Mouse (Mus musculus) layer of hippocampus, postnatal 14 days (tissue): ENCODE data around the gene Tnrc18. TPM values are rescaled to one million over a fixed set of nuclear protein-coding genes. Genes with fewer than 3 reads are reported as not detected.
"Not testable (repeated sequence)": the region's sequence is repeated elsewhere in the genome, so short reads cannot be mapped to it uniquely, and the experiment has no call there.

Experiments
- DNase-seq, 2 experiments: peaks; one replicate each; pipeline ENCODE4 v3.0.0; 2021 to 2022; ENCODE audit warnings: low spot score in 2 of 2, mixed read lengths in 1 of 2
- long read RNA-seq, 2 experiments: library from polyadenylated mRNA; stranded (forward); transcript quantifications; one replicate each; pipeline ENCODE4 v2.0.0; 2021
- total RNA-seq, 2 experiments: library from RNA; stranded (reverse); gene quantifications; 2 replicates each; pipeline ENCODE4 v1.2.3; 2021

Tnrc18 gene
- total RNA-seq, result 100 to 1,000 TPM; 172 to 184 TPM
- long read RNA-seq, experiment 1, partial matches to known transcripts, result 2 of 10 reads
- long read RNA-seq, experiment 1, other reads (novel, unspliced or antisense), result 8 of 10 reads
- long read RNA-seq, experiment 2, partial matches to known transcripts, result 7 of 10 reads
- long read RNA-seq, experiment 2, other reads (novel, unspliced or antisense), result 3 of 10 reads

DNA sequence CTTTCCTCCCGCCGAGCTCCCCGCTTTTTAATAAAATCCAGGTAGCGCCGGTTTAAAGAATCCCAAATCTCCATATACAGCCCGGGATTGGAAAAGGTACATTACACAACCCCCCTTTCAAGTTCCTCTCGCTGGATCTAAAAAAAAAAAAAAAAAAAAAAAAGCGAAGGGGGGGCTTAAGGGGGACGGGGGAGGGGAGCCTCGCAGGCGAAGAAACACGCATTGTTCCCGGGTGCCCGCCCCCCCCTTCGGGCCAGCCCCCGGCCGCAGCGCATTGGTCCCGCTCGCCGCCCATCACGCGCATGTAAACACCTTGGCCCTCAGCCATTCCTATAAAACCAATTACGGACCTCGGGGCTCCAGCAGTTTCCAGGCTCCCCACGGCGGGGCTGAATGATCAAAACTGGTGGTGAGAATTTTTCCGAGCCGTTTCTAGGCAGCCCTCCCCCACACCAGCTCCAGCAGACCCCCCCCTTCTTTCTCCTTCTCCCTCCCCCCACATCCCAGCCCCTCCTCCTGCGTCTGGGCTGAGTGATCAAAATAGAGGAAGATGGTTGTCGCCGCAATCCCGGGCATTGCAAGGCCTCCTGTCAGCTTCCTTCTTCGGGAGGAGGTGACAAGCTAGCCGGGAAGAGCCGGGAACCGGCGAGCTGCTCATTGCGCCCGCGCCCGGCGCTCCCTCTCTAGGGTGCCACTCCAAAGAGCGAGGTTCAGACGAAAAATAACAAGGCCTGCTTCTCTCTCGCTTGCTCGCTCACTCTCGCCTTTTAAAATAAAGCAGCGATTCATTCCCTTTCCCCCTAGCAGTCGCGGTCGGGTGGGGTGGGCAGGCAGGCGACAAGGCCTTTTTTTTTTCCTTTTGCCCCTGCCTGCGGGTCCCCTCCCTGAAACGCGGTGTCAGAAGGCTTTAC lies at the start of gene Tnrc18:
Gene Tnrc18 (minus strand): TSS at position 139 of the 911 bp plus-strand sequence.
- peak; percentile 100 for DNase-seq

DNA sequence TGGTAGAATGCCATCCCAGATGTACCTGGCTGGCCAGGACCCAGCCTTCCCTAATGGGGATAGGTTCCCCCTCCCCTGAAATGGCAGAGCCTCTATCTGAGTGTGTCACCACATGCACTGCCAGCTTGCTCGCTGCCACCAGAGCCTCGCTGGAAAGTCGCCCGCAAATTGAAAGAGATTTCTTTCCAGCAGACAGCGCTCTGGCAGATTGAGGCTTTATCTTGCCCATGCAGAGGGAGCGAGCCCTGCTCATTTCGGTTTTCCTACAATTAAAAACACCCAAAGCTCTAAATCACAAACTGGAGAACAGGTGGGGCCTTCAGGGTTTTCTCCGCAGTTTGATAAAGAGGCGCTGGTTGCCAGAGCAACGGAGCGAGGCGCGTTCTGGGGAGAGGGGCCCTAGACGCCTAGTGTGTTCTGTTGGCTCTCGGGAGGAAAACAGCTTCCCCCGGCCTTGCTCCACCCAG lies 40.3 kb upstream of the Tnrc18 start:
- DNase-seq, result peak; percentile 86 to 94

DNA sequence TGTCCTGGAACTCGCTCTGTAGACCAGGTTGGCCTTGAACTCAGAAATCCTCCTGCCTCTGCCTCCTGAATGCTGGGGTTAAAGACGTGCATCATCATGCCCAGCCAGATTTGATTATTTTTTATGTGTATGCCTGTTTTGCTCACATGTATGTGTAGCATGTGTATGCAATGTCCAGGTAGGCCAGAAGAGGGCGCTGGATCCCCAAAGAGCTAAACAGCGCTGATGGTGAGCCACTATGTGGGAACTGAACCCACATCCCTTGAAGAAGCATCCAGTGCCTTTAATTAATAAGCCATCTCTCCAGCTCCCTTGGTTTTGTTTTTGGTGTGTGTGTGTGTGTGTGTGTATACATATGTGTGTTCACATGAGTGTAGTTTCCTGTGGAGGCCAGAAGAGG lies 38.9 kb upstream of the Tnrc18 start:
- DNase-seq, result no peak

DNA sequence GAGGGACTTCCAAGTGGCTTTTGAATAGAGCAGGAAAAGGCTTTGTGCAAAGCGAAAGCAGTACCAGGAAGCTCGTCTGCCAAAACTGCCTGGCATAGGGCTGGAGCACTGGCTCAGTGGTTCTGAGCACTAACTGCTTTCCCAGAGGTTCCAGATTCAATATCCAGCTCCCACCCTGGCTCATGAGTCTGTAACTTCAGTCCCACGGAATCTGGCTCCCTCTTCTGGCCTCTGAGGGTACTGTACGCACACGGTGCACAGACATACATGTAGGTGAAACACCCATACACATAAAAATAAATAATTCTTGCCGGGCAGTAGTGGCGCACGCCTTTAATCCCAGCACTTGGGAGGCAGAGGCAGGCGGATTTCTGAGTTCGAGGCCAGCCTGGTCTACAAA lies 37.4 kb upstream of the Tnrc18 start:
- DNase-seq, result peak; percentile 76 to 87

DNA sequence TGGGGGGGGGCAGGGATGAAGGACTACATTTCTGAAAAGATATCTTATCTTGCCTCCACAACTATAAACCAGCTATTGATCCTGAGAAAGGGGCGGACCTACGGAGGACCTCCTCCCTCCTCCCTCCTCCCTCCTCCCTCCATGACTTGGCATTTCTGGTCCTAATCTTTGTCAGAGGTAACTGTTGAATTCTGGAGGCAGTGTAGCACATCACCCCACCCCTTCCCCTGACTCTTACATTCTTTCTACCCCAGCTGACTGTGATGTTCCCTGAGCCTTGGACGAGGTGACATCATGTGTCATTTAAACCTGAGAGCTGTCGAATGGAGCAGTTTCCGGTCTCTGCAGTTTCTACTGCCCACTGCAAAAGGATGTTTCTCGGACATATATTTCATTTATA lies 36.1 kb upstream of the Tnrc18 start:
- no peak for DNase-seq

DNA sequence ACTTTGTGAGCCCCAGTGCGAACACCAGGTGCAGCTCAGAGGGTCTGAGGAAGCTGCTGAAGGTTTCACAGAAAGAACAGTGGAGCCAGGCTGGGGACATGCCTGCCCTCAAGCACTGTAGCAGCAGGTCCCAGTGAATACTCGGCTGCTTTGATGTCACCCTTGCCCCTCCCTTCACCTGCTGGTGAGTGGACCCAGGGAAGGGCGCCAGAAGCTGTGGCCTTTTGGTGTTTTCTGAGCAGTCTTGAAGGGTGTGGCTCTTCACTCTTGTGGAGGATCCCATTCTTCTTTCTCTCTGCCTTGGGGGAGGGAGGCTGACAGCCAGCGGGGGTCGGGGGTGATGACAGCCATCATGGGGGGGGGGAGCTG lies 34.2 kb upstream of the Tnrc18 start:
- no peak for DNase-seq

DNA sequence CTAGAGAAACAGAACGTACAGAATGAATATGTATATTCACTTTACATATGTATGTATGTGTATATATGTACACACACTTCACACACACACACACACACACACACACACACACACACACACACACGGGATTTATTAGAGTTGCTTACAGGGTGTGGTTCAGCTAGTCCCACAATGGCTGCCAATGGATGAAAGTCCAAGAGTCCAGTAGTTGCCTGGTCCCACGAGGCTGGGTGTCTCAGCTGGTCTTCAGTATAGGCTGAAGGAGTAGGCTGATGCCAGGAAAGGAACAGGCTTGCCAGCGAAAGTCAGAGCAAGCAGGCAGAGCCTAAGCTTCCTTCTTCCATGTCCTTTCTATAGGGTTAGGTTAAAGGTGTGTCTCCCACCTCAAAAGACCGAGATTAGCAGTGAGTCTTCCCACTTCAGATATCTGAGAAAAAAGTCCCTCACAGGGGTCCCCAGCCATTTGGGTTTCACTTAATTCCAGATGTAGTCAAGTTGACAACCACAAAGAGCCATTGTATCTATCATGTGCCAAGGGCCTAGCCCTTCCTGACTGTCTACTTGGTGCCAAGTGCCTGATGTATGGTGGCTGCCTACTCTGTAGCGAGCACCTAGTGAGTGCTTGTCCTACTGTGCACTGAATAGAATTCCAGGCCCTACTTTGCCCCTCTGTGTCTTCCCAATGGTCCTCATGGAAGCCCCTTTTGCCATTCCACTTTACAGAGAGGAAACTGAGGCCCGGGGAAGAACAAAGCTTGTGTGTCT lies 33.6 kb upstream of the Tnrc18 start:
- no peak for DNase-seq

DNA sequence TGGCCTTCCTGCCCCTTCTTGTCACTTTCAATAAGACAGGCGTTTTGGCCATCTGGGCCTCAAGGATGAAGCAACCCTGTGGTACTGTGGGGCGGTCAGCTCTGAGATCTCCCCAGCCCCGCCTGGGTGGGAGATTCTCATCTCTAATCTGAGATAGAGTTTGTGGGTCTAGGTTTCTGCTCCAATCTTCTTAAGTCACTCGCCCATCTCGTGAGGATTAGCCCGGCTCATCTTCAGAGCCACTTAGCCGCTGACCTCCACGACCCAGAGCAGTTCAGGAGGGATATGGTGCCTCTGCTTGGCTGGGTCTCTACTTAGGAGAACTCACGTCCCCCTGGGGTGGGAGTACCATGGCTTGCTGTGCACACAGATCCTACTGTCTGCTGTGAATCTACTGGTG lies 33.0 kb upstream of the Tnrc18 start:
- DNase-seq, result no peak

DNA sequence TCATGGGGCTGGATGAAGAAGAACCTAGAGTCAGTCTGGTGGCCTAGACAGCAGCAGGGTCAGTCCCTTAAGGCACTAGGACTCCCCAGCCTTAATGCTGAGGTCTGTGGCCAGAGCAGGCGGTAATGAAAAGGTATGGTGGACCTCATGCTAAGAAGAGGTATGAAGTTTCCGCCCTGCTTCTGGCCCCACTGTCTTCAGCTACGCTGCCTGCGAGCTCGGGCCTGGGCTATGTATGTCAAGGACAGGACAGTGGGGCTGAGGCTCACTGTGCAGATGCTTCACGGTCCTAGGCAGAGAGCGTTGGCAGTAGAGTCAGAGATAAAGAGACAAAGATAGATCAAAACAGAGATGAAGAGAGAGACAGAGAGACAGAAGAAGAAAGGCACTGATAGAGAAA lies 31.4 kb upstream of the Tnrc18 start:
- no peak for DNase-seq

DNA sequence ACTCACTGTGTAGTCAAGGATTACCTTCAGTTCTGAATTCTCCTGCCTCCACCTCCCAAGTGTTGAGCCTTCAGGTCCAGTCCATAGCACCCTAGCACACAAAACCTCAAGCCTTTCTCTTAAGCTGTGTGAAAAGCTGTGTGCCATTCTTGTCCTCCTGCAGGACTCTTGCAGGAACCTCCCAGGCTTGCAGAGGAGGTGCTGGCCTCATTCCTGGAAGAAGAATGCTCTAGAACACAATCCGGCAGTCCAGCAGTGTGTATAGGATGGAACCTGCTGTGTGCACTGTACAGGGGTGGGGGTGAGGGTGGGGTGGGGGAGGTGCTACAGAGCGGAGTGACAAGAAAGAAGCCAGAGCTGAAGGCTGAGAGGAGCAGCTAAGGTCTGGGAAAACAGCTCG lies 30.7 kb upstream of the Tnrc18 start:
- DNase-seq, result no peak

DNA sequence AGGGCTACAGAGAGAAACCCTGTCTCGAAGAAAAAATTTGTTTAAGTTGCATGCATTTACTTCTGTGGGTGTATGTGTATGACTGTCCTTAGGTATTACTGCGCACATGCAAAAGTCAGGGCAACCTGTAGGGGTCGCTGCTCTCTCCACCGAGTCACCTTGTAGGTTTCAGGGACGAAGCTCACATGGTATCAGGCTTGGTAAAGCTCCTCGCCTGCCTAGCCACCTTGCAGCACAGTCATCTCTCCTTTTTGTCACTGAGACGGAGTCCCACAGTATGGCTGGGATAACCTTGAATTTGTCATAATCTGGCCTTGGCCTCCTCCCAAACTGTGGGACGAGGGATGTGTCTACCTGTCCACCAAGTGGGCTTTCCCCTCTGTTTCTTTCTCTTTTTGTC lies 27.0 kb upstream of the Tnrc18 start:
- no peak for DNase-seq

DNA sequence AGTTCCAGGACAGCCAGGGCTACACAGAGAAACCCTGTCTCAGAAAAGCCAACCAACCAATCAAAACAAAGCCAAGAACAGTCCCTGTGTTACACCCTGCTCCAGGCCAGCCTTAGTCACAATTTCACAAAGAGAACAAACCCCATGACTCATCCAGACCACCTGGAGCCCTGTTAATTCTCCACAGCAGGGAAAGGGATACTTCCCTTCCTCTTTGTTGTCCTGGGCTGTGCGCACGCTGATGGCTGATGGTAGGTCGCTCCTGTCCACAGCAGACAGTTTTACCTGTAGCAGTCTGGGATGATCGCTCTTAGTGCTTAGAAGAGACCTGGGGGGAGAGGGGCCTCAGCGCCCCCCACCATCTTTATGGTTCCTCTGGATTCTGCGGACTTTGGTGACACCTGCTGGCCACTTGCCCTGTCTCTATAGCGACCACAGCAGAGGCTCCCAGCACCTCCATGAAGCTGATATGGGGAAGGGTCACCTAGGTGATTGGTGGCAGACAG lies 24.7 kb upstream of the Tnrc18 start:
- DNase-seq, result no peak

DNA sequence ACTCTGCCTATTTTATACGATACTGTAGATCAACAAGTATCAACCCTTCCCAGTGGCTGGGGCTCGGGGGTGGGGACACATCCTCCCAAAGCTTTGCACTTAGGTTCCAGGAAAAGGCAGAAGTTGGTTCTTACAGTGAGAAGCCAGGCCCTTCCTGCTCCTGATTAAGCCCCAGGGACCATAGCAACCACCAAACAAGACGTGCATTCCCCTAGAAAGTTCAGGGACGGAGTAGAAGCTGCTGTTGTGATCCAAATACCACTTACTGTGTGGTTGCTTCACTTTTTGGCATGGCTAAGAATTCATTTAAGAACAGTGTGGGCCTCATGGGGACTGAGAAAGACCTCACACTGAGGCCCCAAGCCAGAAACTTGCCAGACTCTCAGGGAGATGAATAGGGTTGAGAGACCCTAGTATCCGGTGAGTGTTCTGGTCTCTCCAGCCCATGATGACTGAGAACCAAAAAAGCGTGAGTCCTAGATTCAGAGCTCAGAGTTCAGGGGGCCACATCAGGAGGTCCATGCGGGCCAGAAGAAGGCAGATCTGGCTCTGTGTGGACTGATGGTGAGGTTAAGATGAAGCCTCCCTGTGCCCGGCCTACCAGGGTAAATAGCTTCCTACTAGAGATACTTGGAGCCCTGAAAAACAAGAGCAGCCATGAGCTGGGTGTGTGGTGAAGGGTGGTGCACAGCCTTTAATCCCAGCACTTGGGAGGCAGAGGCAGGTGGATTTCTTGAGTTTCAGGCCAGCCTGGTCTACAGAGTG lies 24.1 kb upstream of the Tnrc18 start:
- no peak for DNase-seq

DNA sequence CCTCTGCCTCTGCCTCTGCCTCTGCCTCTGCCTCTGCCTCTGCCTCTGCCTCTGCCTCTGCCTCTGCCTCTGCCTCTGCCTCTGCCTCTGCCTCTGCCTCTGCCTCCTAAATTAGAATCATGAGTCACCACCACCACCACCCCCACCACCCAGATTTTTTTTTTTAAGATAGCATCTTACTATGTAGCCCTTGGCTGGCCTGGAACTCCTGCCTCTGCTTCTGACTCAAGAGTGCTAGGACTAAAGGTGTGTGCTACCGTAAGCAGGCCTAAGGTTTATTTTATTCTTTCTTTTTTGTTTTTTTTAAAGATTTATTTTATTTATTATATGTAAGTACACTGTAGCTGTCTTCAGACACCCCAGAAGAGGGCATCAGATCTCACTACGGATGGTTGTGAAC lies 20.0 kb upstream of the Tnrc18 start:
- DNase-seq, result not testable (repeated sequence)

DNA sequence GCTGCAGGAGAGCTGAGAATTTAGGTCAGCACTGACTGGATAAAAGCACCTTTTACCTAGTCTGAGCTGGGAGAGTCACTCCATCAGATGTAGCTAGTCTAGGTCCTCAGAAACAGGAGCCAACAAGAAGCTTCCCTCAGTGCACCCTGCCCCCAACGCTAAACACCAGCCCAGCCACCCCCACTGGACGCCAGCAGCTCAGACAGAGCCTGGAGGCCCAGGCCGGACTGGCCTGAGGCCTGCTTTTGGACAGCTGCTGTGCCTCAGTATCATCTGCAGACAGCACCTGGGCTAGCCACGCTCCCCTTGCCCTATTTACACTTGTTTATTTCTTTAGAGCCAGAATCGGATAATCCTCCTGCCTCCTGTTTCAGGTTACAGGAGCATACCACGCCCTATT lies 19.4 kb upstream of the Tnrc18 start:
- DNase-seq, result no peak

DNA sequence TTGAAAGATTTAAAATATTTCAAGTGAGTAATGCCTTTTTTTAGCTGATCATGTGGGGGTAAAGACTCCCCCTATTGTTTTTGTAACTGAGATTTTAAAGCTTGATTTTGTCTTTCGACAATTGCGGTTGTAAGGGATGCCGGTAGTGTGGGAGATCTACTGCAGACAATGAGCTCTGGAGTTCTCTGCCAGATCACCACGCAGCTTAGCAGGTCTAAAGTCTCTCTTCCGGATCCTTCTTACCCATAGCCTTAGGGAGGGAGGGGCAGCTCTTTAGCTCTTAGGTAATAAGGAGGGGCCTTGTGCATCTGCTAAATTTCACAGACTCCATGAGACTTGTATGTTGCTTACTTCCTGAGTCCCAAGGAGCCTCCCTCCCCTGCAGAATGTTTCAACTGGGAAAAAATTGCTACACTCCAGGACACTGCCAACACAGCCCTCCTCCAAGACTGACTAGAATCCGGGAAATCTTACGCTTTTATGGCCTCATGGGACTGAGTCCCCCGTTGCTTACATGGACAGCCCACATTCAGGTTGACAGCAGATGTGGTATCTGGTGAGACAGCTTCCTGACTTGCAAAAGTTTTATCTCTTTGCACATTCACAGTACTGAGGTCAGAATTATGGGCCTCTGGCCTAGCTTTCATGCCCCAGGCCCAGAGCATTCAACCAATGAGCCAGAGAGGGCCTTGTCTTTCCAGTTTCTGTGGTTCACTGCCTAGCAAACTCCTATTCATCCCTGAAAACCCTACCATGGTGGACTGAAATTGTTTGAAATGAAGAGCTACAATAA lies 16.4 kb upstream of the Tnrc18 start:
- DNase-seq, result no peak

DNA sequence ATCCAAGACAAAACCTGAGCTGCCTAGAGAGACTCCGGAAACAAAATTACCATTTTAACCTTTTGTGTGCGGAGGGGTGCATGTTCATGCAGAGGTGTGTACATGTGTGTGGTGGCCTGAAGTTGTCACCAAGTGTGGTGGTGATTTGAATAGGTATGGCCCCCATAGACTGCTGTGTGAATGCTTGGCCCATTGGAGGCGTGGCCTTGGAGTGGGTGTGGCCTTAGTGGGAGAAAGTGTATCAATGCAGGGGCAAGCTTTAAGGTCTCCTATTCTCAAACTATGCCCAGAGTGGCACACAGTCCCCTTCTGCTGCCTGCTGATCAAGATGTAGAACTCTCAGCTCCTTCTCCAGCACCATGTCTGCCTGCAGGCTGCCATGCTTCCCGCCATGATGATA lies 8.7 kb upstream of the Tnrc18 start:
- no peak for DNase-seq

DNA sequence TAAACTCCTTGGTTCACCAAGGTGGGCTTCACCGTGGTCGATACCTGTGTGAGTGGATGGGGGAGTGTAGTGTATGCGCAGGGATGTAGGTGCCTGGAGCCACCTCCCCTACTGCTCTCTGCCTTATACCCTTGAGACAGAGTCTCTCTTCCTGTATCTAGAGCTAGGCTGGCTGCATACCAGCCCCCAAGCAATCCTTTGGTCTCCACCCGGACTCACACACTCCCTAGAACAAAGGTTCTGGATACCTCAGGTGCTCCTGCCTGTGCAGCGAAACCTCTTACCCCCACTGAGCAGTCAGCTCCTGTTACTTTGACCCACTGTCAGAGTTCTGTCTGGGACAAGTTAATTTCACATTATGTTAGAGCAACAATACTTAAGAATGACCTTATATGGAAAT lies 8.2 kb upstream of the Tnrc18 start:
- no peak for DNase-seq

DNA sequence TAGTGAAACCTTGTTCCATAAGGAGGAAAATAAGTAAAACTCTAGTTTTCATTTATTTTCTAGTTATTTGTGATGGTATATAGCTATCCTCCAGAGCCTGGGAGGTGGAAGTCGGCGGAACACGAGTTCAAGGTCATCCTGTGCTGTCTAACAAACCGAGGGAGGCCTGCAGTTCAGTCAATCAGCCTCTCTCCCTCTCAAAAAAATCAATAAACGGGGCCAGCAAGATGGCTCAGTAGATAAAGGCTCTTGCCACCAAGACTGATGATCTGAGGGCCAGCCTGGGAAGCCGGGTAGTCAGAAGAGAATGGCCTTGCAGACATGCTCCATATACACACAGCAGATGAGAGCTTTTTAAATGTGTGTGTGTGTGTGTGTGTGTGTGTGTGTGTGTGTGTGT lies 6.6 kb upstream of the Tnrc18 start:
- no peak for DNase-seq
